Mouse (Mus musculus): ENCODE data around the gene Esr2. TPM values are rescaled to one million over a fixed set of nuclear protein-coding genes. Genes with fewer than 3 reads are reported as not detected.
"Not testable (repeated sequence)": the region's sequence is repeated elsewhere in the genome, so short reads cannot be mapped to it uniquely, and the experiment has no call there.

Gene Esr2
- polyA plus RNA-seq (2014; fragmentation: Nextera tagmentation; extraction: Ambion mirVana), result 0.17 and 0.26 TPM in 2 replicates

DNA sequence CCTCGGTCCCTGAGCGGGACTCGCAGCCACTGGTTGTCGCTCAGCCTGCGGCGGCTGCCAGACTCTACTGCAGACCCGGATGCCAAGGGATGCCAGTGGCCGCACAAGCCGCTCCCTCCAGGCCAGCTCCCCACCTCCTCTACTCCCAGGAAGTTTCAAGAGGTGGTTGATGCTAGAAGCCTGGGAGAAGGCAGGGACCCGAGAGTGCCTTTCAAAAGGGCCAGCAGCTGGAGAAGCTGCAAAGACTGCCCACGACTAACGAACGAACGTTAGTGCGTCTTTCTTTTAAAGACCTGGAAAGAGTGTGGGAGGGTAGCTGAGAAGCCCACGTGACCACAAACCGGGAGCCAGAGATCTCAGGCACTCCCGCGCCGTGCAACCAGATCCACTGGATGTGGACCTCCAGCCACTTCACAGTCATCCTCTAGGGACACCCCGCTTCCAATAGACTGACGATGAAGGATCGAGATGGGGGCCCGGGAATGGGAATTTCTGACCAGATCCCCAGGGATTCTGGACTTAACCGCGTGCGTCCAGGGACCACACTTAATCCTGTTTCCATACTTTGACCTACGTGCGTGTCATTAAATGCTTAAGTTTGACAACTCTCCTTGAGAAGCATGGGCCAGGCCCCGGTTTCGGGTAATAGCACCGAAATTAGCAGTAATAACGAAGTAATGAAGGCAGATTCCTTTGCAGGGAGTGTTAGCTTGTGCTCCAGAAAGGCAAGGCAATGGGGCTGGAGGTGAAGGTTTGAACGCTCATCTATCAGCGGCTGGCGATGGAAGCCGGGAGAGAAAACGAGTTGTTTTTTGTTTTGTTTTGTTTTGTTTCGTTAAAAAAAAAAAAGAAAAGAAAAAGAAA is at the start of gene Esr2:
Esr2 (minus strand) TSS at position 260 of the 864 bp plus-strand sequence.
- H3K27ac ChIP-seq (ENCODE audit: low read depth, low read length), result no peak within 1 kb of the TSS
- WGBS, result 1% methylated on average over 39 of the region's 39 CpGs

DNA sequence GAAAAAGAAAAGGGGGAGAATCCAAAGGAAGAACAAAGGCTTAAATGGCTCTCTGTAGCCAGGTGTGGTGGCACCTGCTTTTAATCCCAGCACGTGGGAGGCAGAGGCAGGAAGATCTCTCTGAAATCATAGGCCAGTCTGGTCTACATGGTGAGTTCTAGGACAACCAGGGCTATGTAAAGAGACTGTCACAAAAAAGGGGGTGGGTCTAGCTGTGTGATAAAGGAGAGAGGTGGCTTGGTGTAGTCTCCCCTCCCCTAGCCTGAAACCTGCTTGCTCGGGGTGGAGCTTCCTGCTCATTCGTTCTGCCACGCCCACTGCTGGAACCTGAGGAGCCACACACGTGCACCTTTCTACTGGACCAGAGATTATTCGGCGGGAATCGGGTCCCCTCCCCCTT is 45.0 kb upstream of the Esr2 start:
- not testable (repeated sequence) for H3K4me2 ChIP-seq (replicated peaks; ENCODE audit: low read depth, low read length); ATAC-seq (ENCODE audit: low FRiP score); H3K9me3 ChIP-seq (ENCODE audit: control insufficient read depth, low read length); H3K4me1 ChIP-seq (replicated peaks; ENCODE audit: control insufficient read depth, insufficient read depth, low read length); H3K4me3 ChIP-seq (ENCODE audit: low read depth, low read length); H3K36me3 ChIP-seq (ENCODE audit: control insufficient read depth, insufficient read depth, low read length); DNase-seq (ENCODE audit: low spot score); H3K27ac ChIP-seq (ENCODE audit: low read depth, low read length); H3K27me3 ChIP-seq (ENCODE audit: control insufficient read depth, insufficient read depth, low read length); H3K9ac ChIP-seq (ENCODE audit: low read depth, low read length)
- 70% methylated on average over 2 of the region's 8 CpGs for WGBS

More for the DNA sequence above, at the start of gene Esr2:
- Histone ChIP-seq H3K4me2 (replicated peaks; ENCODE audit: low read depth, low read length) (peak within 1 kb of the TSS; percentile 94), H3K4me3 (ENCODE audit: low read depth, low read length) (peak within 1 kb of the TSS; percentile 43), H3K9me3 (ENCODE audit: control insufficient read depth, low read length) (no peaks in the 10 kb centered on the region), H3K27me3 (ENCODE audit: control insufficient read depth, insufficient read depth, low read length) (peaks cover 9% of the 10 kb centered on the region), H3K4me1 (replicated peaks; ENCODE audit: control insufficient read depth, insufficient read depth, low read length) (peaks cover 2% of the 10 kb centered on the region; the same call in 1 of the 2 replicates), H3K9ac (ENCODE audit: low read depth, low read length) (peak within 1 kb of the TSS; percentile 44), H3K36me3 (ENCODE audit: control insufficient read depth, insufficient read depth, low read length) (no peaks in the 10 kb centered on the region)
- ATAC-seq (ENCODE audit: low FRiP score) (peak; percentile 60; the same call in 1 of the 2 replicates), DNase-seq (ENCODE audit: low spot score) (peak; percentile 64)

DNA sequence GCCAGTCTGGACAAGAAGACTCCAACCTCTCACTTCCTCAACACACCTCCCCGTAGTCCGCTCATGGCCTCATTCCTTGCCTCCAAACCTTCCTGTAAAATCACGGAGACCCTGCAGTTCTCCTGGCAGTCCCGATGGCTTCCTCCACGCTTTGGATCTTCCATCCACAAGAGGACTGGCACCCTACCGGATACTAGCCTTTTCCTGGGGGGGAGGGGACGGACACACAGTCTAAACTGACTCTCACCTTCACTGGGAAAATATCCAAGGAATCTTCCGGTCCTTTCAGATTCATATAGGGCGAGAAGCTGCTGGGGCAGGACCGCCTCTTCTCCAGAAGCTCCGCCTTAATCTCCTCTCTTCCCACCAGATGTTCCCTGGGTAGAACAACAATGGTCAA is 39.7 kb upstream of the Esr2 start:
- no peak overlapping the region for H3K9ac ChIP-seq (ENCODE audit: low read depth, low read length)
- 78% methylated on average over 11 of the region's 11 CpGs for WGBS
- no peaks in the 10 kb centered on the region for H3K36me3 ChIP-seq (ENCODE audit: control insufficient read depth, insufficient read depth, low read length)
- ATAC-seq (ENCODE audit: low FRiP score) (no peak), DNase-seq (ENCODE audit: low spot score) (no peak)
- H3K27ac ChIP-seq (ENCODE audit: low read depth, low read length), result no peak overlapping the region
- H3K4me2 ChIP-seq (replicated peaks; ENCODE audit: low read depth, low read length), result no peak overlapping the region
- H3K27me3 ChIP-seq (ENCODE audit: control insufficient read depth, insufficient read depth, low read length), result no peaks in the 10 kb centered on the region
- no peaks in the 10 kb centered on the region for H3K4me1 ChIP-seq (replicated peaks; ENCODE audit: control insufficient read depth, insufficient read depth, low read length)
- H3K9me3 ChIP-seq (ENCODE audit: control insufficient read depth, low read length), result no peaks in the 10 kb centered on the region
- H3K4me3 ChIP-seq (ENCODE audit: low read depth, low read length), result no peak overlapping the region

DNA sequence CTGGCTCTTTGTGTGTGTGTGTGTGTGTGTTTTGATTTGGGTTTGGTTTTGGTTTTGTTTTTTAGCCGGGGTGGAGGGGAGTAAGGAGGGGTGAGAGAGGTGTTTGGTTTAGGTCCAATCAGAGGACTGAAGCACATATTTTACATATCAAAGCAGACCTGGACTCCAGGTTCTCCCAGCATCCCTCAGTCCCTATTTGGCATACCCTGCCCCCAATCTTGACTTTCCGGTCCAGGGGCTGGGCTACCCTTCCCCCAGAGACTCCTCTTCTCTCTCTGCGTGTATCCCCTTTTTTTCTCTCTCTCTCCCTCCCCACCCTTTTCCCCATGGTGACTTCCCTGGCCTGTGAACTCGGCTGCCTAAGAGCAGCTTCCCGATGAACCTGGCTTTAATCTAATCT is 38.1 kb upstream of the Esr2 start:
- no peak overlapping the region for H3K9ac ChIP-seq (ENCODE audit: low read depth, low read length)
- ATAC-seq (ENCODE audit: low FRiP score), result no peak
- H3K36me3 ChIP-seq (ENCODE audit: control insufficient read depth, insufficient read depth, low read length), result no peaks in the 10 kb centered on the region
- H3K4me2 ChIP-seq (replicated peaks; ENCODE audit: low read depth, low read length), result no peak overlapping the region
- no peaks in the 10 kb centered on the region for H3K9me3 ChIP-seq (ENCODE audit: control insufficient read depth, low read length)
- no peaks in the 10 kb centered on the region for H3K4me1 ChIP-seq (replicated peaks; ENCODE audit: control insufficient read depth, insufficient read depth, low read length)
- no peaks in the 10 kb centered on the region for H3K27me3 ChIP-seq (ENCODE audit: control insufficient read depth, insufficient read depth, low read length)
- no peak for DNase-seq (ENCODE audit: low spot score)
- 21% methylated on average over 5 of the region's 5 CpGs for WGBS
- H3K4me3 ChIP-seq (ENCODE audit: low read depth, low read length), result no peak overlapping the region
- H3K27ac ChIP-seq (ENCODE audit: low read depth, low read length), result no peak overlapping the region

DNA sequence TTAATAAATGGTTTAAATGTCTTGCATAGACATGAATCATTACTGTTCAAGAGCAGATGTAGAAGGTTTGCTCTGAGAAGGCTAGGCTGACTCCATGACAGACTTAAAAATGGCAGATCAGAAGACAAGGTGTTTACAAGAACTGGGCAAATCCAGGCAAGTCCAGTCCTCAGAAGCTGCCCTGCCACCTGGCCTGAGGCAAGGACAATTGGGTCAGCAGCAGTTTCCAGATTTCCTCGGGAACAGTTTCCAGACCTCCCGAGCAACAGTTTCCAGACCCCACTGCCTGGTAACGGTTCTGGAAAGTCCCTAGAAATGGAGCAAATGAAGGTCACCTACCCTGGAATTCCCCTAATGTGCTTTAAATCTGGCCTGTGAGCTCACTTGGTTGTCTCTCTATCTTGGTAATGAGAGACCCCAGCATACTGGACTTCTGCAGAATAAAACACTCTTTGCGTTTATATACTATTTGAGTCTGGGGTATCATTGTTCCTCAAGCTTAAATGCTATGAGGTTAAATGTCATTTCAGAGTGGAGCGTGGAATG is 32.4 kb upstream of the Esr2 start:
- ATAC-seq (ENCODE audit: low FRiP score), result no peak
- no peak for DNase-seq (ENCODE audit: low spot score)

DNA sequence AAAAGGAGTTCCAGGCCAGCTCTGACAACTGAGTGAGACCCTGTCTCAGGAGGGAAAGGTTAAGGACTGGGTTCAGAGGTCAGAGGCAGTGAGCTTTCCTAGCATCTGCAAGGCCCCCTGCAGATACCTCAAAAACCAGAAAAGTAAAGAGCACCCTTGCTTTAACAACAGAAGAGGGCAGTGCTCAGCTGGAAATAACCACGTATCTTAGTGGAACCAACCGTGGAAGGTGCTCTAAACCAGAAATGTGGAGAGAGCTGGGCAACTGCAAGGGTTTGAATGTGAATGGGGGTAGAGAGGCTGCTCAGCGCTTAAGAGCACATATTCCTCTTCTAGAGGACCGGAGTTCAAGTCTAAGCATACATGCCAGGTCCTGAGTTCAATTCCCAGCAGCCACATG is 23.3 kb upstream of the Esr2 start:
- DNase-seq (ENCODE audit: low spot score) (no peak), ATAC-seq (ENCODE audit: low FRiP score) (no peak)
- no peak overlapping the region for H3K4me3 ChIP-seq (ENCODE audit: low read depth, low read length)
- no peak overlapping the region for H3K27ac ChIP-seq (ENCODE audit: low read depth, low read length)
- no peaks in the 10 kb centered on the region for H3K36me3 ChIP-seq (ENCODE audit: control insufficient read depth, insufficient read depth, low read length)
- no peaks in the 10 kb centered on the region for H3K9me3 ChIP-seq (ENCODE audit: control insufficient read depth, low read length)
- no peak overlapping the region for H3K9ac ChIP-seq (ENCODE audit: low read depth, low read length)
- 74% methylated on average over 4 of the region's 4 CpGs for WGBS
- H3K27me3 ChIP-seq (ENCODE audit: control insufficient read depth, insufficient read depth, low read length), result 0 out of 2 replicates have a peak, but pooled peaks cover 2% of the 10 kb centered on the region
- H3K4me1 ChIP-seq (replicated peaks; ENCODE audit: control insufficient read depth, insufficient read depth, low read length), result peaks cover 3% of the 10 kb centered on the region; the same call in 1 of the 2 replicates
- no peak overlapping the region for H3K4me2 ChIP-seq (replicated peaks; ENCODE audit: low read depth, low read length)

More for the DNA sequence above, 32.4 kb upstream of the Esr2 start:
- Histone ChIP-seq H3K36me3 (ENCODE audit: control insufficient read depth, insufficient read depth, low read length) (no peaks in the 10 kb centered on the region), H3K4me1 (replicated peaks; ENCODE audit: control insufficient read depth, insufficient read depth, low read length) (no peaks in the 10 kb centered on the region), H3K27ac (ENCODE audit: low read depth, low read length) (no peak overlapping the region), H3K27me3 (ENCODE audit: control insufficient read depth, insufficient read depth, low read length) (no peaks in the 10 kb centered on the region), H3K4me2 (replicated peaks; ENCODE audit: low read depth, low read length) (no peak overlapping the region), H3K4me3 (ENCODE audit: low read depth, low read length) (no peak overlapping the region), H3K9me3 (ENCODE audit: control insufficient read depth, low read length) (no peaks in the 10 kb centered on the region), H3K9ac (ENCODE audit: low read depth, low read length) (no peak overlapping the region)
- WGBS, result 91% methylated on average over 5 of the region's 5 CpGs

DNA sequence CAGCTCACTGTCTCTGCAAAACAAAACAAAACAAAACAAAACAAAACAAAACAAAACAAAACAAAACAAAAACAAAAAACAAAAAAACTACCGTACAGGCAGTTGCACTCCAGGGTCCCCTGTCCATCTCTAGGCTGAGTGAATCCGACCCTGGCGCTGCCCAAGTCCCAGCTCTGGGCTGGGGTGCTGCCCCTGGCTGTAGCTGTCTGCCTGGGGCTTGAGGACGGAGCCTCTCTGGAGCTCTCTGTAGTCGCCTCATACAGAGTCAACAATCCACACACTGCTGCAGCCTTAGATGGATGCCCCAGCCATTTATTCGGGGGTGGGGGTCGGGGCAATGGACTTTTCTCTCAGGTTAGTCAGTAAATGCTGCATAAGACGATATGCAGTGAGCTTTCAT is 20.0 kb upstream of the Esr2 start:
- 0 out of 2 replicates have a peak, but pooled peaks cover 2% of the 10 kb centered on the region for H3K27me3 ChIP-seq (ENCODE audit: control insufficient read depth, insufficient read depth, low read length)
- no peaks in the 10 kb centered on the region for H3K9me3 ChIP-seq (ENCODE audit: control insufficient read depth, low read length)
- H3K27ac ChIP-seq (ENCODE audit: low read depth, low read length), result no peak overlapping the region
- H3K4me1 ChIP-seq (replicated peaks; ENCODE audit: control insufficient read depth, insufficient read depth, low read length), result peaks cover 3% of the 10 kb centered on the region; the same call in 1 of the 2 replicates
- H3K36me3 ChIP-seq (ENCODE audit: control insufficient read depth, insufficient read depth, low read length), result no peaks in the 10 kb centered on the region
- WGBS, result 33% methylated on average over 8 of the region's 8 CpGs
- no peak for DNase-seq (ENCODE audit: low spot score)
- H3K4me2 ChIP-seq (replicated peaks; ENCODE audit: low read depth, low read length), result peak overlapping the region; percentile 75
- no peak overlapping the region for H3K4me3 ChIP-seq (ENCODE audit: low read depth, low read length)
- H3K9ac ChIP-seq (ENCODE audit: low read depth, low read length), result peak overlapping the region; percentile 48; the same call in 1 of the 2 replicates
- ATAC-seq (ENCODE audit: low FRiP score), result peak; percentile 56; the same call in 1 of the 2 replicates

DNA sequence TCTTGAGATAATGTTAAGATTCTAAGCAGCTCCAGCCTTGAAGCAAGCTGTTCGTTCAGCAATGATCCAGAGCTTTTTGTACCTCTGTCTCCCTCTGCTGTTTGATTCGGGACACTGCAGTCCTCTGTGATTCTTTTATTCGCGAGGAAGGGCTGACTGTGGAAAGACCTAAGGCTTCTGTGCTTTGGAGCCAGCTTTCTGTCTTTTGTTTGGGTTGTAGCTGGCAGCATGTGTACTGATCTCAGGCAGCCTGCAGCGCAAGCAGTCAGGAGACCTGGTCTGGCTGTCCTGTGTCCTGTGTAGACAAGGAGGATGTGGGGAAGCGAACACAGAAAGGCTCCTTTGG is 19.6 kb upstream of the Esr2 start:
- Histone ChIP-seq H3K9me3 (ENCODE audit: control insufficient read depth, low read length) (no peaks in the 10 kb centered on the region), H3K4me1 (replicated peaks; ENCODE audit: control insufficient read depth, insufficient read depth, low read length) (peaks cover 3% of the 10 kb centered on the region; the same call in 1 of the 2 replicates), H3K36me3 (ENCODE audit: control insufficient read depth, insufficient read depth, low read length) (no peaks in the 10 kb centered on the region), H3K4me3 (ENCODE audit: low read depth, low read length) (peak overlapping the region; percentile 26; the same call in 1 of the 2 replicates), H3K27me3 (ENCODE audit: control insufficient read depth, insufficient read depth, low read length) (0 out of 2 replicates have a peak, but pooled peaks cover 2% of the 10 kb centered on the region), H3K4me2 (replicated peaks; ENCODE audit: low read depth, low read length) (peak overlapping the region; percentile 75), H3K9ac (ENCODE audit: low read depth, low read length) (peak overlapping the region; percentile 48; the same call in 1 of the 2 replicates), H3K27ac (ENCODE audit: low read depth, low read length) (no peak overlapping the region)
- ATAC-seq (ENCODE audit: low FRiP score) (peak; percentile 79), DNase-seq (ENCODE audit: low spot score) (peak; percentile 91)
- 8% methylated on average over 6 of the region's 6 CpGs for WGBS

Data from hindbrain, embryonic 11.5 days (tissue).